Mouse (Mus musculus) layer of hippocampus, postnatal 14 days (tissue): Measurements from ENCODE around the gene Lrrc56. TPM values are rescaled to one million over a fixed set of nuclear protein-coding genes. Genes with fewer than 3 reads are reported as not detected.
A peak's percentile ranks its signal among the peaks of the same experiment; 100 is the strongest.
"Not testable (repeated sequence)": the region's sequence is repeated elsewhere in the genome, so short reads cannot be mapped to it uniquely, and the experiment has no call there.

Experiments used
- DNase-seq, 2 experiments: peaks; one replicate each; pipeline ENCODE4 v3.0.0; 2021 to 2022; ENCODE audit warnings: low spot score in 2 of 2, mixed read lengths in 1 of 2
- total RNA-seq, 2 experiments: library from RNA; stranded (reverse); gene quantifications; 2 replicates each; pipeline ENCODE4 v1.2.3; 2021

Lrrc56 gene
- total RNA-seq, 2 experiments from 2014 or later: 4.9 to 6.7 TPM

DNA sequence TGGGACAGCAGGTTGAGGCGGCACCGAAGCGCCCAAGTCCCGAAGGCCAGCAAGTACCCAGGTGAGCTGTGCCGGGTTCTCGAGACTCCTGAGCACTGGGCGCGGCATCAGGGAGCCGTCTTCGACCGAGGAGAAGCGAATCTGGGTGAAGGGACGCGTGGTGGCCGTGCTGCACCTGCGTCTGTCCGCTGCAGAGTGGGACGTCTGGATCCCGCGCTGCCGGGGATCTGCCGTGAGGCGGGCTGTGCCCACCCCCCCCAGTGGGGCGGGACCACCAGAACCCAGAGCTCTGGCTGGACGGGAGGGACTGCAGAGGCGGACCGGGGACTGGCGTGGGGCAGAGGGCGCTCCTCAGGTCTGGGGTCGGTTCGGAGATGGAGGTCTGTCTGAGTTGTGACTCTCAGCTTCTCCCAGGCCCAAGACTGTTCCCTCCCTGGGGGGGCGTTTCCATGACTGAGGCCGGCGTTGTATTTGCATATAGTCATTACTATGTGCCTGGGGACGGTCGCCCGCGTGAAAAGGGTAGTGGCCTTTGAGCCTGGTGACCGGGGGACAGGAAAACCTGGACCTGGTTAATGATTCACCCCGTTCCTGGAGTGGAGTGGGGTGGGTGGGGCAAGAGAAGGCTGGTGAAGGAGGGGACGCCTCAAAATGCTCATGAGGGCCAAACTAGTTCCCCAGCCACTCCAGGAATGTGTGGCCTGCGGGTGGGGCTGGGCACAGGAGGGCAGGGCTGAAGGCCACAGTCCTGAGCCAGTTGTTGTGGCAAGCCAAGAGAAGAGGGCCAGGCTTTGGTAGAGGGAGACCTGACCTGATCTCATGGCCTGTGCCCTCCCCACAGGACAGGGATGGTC lies 22.1 kb downstream of the Lrrc56 start:
- no peak for DNase-seq

DNA sequence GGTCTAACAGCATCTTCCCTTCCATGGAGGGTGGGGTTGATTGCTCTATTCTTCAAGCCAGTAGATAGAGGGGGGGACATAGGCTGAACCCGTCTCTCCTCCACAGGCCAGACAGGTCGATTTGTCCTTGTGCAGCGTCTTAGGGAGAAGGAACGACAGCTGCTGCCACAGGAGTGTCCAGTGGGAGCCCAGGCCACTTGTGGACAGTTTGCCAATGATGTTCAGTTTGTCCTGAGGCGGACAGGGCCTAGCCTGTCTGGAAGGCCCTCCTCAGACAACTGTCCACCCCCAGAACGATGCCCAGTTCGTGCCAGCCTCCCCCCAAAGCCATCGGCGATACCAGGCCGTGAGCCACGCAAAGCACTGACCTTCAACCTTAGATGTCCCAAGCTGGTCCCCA lies 22.9 kb downstream of the Lrrc56 start:
- DNase-seq: no peak

DNA sequence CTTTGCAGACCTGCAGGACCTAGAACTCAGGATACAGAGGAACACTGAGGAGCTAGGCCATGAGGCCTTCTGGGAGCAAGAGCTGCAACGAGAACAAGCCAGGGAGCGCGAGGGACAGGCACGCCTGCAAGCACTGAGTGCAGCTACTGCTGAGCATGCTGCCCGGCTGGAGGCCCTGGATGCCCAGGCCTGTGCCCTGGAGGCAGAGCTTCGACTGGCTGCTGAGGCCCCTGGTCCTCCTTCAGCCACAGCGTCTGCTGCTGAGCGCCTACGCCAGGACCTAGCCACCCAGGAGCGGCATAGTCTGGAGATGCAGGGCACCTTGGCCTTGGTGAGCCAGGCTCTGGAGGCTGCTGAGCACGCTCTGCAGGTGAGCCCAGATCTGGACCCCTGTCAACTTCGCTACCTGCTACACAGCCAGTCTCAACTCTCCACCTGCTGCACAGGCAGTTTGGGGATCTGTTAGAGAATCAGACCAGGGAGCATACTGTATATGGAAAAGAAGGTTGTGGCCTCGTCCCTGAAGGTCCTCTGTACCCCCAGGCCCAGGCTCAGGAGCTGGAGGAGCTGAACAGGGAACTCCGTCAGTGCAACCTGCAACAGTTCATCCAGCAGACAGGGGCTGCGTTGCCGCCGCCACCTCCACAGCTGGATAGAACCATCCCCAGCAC lies 23.5 kb downstream of the Lrrc56 start:
- no peak for DNase-seq

DNA sequence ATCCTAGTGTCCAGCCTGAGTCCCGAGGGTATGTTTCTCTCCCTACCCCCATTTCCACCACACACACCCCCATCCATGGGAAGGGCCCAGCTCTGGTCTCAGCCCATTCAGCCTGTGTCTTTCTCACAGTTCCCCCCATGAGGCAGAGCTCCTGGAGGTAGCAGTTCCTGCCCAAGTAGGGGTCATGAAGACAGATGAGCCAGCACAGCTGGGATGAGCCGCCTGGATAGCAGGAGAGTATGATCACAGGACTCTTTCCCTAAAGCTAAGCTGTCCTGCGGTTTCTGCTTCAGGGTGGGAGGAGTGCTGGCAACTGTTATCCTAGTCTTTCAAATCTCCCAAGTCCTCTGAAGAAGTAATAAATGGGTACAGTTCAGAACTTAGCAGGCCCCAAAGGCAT lies 24.2 kb downstream of the Lrrc56 start:
- DNase-seq: no peak

GRCm38 (mm10) chr7:141218557-141219133 lies 24.7 kb downstream of the Lrrc56 start:
- no peak for DNase-seq

GRCm38 (mm10) chr7:141219558-141220099 lies 25.7 kb downstream of the Lrrc56 start:
- no peak for DNase-seq

GRCm38 (mm10) chr7:141220377-141220776 lies 26.4 kb downstream of the Lrrc56 start:
- no peak for DNase-seq

DNA sequence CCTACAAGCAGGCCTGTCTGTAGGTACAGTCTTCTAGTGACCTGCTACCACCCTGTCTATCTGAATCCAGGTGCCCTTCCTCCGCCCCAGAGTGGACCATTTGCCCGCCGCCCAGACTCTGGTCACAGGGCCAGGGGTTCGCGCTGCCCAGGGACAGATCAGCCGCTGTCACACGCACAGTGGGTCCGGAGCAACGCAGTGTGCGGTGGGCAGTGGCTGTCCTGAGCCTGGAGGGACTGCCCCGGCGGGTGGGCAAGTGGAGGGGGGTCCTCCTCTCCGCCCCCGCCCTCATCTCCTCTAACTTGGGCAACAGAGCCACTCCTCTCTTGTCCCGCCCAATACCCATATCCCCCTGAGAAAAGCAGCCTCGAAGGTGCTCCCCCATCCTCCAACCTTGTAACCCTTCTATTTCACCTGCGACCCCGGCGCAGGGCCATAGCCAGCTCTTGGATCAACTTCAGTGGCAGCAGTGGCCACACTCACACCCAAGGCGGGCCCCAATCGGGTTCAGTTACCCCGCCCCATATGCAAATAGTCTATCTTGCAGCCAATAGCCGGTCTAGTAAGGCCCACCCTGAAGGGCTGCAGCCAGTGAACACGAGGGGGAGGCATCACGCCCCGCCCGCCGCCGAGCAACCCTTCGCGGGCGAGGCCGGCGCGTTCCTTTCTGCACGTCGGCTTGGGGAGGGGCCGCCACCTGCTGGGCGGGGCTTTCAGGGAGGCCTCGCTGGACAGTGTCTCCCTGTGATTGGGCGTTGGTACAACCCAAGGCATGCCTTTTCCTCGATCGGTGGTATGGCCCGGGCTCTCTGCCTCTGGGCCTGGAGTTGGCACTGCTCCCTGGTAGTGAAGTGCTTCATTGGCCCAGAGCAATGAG lies 27.5 kb downstream of the Lrrc56 start:
- DNase-seq: peak; percentile 86 to 93

DNA sequence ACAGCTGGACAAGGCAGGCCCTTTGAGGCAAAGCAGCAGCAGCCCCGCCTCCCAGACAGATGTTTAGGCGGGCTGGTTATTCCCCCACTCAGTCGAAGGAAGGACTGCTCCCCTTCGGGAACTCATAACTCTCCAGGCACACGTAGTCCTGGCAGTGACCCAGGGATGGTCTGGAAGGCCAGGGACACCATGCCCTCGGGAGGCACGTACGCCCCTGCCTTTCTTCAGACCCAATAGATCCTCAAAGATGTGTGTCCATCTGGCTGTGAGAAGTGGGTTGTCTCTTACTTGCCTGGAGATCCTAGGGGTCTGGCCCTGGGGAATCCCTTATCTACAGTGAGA lies 28.1 kb downstream of the Lrrc56 start:
- DNase-seq: no peak

GRCm38 (mm10) chr7:141222696-141223215 lies 28.8 kb downstream of the Lrrc56 start:
- DNase-seq: no peak

- DNase-seq: no peak
These were observed 32.6 kb downstream of the Lrrc56 start for GRCm38 (mm10) chr7:141226535-141226934.

- no peak for DNase-seq
These were observed 33.8 kb downstream of the Lrrc56 start for GRCm38 (mm10) chr7:141227796-141228195.

- DNase-seq: peak; percentile 92 to 94
These were observed 34.5 kb downstream of the Lrrc56 start, which contains the start of gene Phrf1 for GRCm38 (mm10) chr7:141228279-141229067. Gene Phrf1 (plus strand): TSS chr7:141228784.

DNA sequence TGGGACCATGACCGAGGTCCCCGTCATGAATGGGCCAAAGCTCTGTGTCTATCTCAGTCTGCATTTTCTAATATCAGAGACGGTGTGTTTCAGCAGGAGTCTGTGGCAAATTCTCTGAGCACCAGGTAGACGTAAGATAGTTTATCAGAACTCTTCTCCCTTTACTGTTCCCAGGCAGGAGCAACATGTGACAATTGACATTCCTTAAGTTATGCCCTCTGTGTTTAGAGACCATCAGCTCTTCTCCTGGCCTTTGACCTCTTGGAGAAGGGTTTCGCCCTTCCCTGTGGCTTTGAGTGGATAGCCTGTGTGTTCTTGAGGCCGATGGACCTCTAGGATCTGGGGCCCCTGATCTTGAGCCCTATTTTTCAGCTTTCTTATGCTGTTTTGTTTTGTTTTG lies 35.7 kb downstream of the Lrrc56 start:
- DNase-seq: no peak

DNA sequence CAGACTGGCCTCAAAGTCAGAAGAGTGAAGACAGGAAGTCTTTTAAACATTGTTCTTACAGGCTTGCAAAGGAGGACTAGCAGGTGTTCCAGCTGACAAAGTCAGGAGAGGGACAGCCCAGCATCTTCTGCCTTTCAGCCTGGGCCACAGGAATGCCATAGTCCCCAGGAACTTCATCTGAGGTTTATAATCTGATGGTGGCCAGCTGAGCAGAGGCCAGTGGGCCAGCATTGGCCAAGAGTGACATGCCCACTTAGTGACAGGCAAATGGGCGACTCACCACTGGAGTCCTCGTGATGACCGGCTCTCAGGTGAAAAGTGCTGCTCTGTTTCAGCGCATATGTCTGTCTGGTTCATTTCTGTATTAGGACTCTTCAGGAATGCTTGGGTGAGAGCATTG lies 36.6 kb downstream of the Lrrc56 start:
- no peak for DNase-seq

DNA sequence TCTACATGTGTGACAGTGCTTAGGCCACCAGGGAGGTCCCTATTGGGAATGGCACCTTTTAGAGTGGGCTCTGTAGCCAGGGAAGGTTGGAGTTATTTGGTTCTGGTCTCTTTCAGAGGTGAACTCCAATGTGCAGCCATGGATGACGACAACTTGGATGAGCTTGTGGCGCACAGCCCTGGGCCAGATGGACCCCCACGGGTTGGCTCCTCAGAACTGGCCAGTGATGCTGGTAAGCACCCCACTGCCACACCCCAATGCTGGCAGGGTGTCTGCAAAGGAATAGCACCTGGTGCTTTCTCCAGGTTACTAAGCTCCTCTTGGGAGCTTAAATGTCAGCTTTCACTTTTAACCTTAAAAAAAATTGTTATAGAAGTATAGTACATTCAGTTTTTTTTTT lies 37.2 kb downstream of the Lrrc56 start:
- DNase-seq: no peak

DNA sequence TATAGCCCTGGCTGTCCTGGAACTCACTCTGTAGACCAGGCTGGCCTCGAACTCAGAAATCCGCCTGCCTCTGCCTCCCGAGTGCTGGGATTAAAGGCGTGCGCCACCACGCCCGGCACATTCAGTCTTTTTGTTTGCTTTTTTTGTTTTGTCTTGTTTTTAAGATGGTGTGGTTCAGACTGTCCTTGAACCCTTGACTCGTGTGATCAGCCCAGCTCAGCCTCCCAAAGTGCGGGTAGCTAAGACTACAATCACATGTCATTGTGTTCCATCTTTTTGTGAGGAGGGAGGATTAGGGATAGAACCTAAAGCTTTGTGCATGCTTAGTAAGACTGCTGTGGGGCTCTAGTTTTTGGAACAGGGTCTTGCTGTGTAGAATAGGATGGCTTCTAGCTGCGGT lies 37.6 kb downstream of the Lrrc56 start:
- no peak for DNase-seq

- not testable (repeated sequence) for DNase-seq
These were observed 56.5 kb downstream of the Lrrc56 start for GRCm38 (mm10) chr7:141250486-141250885.

DNA sequence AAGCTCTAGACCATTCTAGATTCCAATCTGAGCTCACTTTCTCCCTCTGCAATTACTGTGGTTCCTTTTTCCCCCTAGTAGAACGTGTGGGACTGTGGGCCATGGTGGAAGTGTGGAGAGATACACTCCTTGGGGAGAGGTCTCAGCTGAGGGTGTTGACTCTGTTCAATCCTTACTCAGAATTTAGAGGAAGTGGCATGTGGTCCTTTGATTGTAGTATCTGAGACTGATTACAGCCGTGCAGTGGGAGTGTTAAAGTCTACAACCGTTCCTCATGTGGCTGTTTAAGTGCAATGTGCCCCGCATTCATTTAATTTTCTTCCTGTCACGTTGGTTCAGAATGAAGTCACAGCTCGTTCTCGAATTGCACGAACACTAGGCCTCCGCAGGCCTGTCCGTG lies 62.2 kb downstream of the Lrrc56 start:
- no peak for DNase-seq
